Mouse (Mus musculus): ENCODE data around the gene Pdcd6.
A peak's percentile ranks its signal among the peaks of the same experiment; 100 is the strongest.

The Pdcd6 gene

GRCm38 (mm10) chr13:74275726-74276125 lies 41.7 kb downstream of the Pdcd6 start:
- DNase-seq, result no peak

GRCm38 (mm10) chr13:74260231-74260992 lies 57.0 kb downstream of the Pdcd6 start:
- DNase-seq, result peak; percentile 76

GRCm38 (mm10) chr13:74259460-74260230 lies 57.7 kb downstream of the Pdcd6 start:
- DNase-seq, result peak; percentile 69
